Mouse (Mus musculus): ENCODE results near the gene Frat1. TPM values are rescaled to one million over a fixed set of nuclear protein-coding genes. Genes with fewer than 3 reads are reported as not detected.

Frat1 gene
- 10 to 100 TPM; 11.9 to 12.2 TPM for total RNA-seq (2021)
- long read RNA-seq, experiment 1, partial matches to known transcripts, result 0 of 1 reads
- long read RNA-seq, experiment 1, other reads (novel, unspliced or antisense), result 0 of 1 reads
- long read RNA-seq, experiment 2, transcript Frat1-201 (1 exons, 2,614 nt), result major isoform, 9 of 9 reads
- long read RNA-seq, experiment 2, partial matches to known transcripts, result 0 of 9 reads
- long read RNA-seq, experiment 2, other reads (novel, unspliced or antisense), result 0 of 9 reads

DNA sequence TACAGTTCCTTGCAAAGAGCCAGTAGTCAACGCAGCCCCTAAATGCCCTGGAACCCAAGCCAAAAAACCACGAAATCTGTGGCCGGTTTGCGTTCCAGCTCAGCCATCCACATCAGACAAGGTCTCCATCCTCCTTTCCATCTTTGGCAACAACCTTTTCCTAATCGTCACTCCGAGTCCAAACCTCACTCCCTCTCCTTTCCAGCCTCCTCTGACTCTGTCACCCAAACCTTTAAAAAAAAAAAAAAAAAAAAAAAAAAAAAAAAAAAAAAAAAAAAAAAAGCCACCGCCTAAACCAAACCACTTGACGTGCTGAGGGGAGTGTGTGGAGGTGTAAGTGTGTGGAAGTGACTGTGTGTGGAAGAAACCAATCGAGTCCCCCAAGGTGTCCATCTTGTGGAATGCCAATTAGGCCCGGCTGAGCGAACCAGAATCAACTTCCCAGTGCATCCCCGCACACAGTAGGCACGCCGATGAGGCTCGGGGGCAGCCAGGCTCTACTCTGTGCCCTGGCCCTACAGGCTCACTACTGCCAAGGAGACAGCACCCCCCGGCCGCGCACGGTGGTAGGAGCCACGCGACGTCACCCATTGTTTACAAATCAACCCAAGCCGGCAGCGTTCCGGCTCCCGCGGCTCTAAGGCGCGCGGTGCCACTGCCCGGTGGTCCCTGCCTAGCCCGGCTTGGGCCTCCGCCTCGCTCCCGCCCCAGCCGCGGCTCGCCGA, at the start of gene Frat1:
Frat1 (plus strand) TSS at position 590 of the 725 bp plus-strand sequence.
- peak; percentile 64 to 76 for DNase-seq (ENCODE audit: low spot score in 2 of 2)

GRCm38 (mm10) chr19:41786896-41787295, 42.9 kb upstream of the Frat1 start:
- no peak for DNase-seq (ENCODE audit: low spot score in 2 of 2)

DNA sequence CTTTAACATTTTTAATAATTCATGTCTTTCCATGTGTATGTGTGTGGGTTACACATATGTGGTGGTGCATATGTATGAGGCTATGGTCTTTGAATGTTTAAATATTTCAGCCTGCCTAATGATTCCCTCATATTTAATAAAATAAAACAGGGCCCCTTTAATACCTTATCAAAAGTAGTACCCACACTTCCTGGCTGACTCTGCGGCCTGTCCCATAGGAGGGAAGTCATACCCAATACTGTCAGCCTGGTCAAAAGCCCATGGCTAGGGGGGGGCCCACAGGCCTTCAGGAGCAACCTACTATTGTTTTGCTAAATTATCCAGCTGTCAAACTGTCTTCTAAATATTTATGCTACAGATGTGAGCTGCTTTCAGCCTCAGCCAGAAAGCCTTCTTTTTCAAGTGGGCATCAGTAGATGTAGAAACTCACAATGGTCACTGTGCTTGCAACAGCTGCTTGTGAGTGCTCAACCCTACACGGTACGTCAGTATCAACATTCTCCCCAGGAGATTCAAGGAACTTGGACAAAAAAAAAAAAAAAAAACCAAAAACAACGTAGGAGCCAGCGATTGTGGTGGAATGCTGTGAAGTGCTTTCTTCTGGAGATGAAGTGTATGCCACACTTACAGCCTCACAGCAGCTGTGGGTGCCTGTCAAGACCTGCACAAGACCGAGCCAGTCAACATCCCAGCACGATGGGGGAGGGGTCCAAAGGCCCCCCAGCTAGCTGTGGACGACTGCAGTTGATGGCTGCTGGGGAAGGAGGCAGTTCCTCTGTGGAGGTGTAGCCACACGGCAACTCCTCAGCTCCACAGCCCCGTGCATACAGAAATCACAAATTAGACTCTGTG, 40.4 kb upstream of the Frat1 start:
- DNase-seq (ENCODE audit: low spot score in 2 of 2), result no peak

DNA sequence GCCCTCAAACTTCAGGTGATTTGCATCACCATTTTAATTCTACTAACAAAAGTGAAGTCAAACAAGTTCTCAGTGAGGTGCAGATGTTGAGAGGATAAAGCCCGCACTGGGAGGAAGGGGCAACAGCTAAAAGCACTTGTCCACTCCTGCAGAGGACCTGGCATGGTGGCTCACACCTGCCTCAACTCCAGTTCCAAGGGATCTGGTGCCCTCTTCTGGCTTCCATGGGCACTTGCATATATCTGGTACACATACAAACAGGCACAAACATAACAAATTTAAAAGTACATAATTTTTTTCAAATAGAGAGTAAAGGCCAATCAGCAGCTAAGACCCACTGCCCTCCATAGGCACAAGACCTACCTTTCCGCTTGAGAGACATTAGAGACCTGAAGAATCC, 38.4 kb upstream of the Frat1 start:
- no peak for DNase-seq (ENCODE audit: low spot score in 2 of 2)

DNA sequence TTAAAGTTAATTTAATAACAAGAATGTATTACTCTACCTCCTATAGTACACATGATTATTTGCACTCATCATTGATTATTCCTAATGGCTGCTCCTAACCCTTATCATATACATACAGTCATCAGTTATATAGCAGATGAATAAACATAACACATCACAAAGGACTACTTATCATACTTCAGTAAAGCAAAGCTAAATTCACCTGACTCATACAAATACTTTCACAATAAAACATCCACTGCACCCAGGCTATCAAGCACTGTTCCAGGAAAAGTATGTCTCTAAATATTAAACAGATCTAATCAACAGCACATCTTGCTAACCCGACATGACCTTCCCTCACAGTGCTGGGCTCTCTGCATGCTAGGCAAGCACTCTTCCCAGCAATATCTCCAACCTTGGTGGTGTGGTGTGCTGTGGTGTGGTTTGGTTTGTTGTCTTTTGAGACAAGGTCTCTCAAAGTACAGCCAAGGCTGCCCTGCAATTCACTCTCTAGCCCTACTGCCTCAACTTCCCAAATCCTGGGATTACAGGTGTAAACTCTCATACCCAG, 36.8 kb upstream of the Frat1 start:
- no peak for DNase-seq (ENCODE audit: low spot score in 2 of 2)

GRCm38 (mm10) chr19:41794017-41794416, 35.8 kb upstream of the Frat1 start:
- DNase-seq (ENCODE audit: low spot score in 2 of 2), result no peak

GRCm38 (mm10) chr19:41794901-41795300, 34.9 kb upstream of the Frat1 start:
- no peak for DNase-seq (ENCODE audit: low spot score in 2 of 2)

- no peak for DNase-seq (ENCODE audit: low spot score in 2 of 2)
These were observed 33.5 kb upstream of the Frat1 start for GRCm38 (mm10) chr19:41796148-41796760.

DNA sequence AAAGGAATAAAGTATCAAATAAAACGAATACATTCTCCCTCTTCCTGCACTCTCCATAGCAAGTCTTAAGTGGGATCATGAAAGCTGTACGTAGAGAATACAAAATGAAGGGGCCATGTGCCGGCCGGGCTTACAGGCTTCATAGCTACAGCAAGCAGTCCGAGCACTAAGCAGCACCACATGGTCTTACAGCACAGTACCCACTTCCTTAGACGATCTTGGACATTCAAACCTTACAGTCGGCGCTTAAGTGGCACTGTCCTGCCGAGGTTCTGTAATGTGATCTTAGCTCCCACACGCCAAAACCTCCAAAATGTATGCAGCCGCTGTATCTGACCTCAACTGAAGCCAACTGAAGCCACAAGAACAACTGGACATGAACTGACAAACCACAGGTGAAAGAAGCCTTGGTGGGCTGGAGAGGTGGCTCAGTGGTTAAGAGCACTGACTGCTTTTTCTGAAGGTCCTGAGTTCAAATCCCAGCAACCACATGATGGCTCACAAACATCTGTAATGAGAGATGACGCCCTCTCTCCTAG, 32.9 kb upstream of the Frat1 start:
- no peak for DNase-seq (ENCODE audit: low spot score in 2 of 2)

- no peak for DNase-seq (ENCODE audit: low spot score in 2 of 2)
These were observed 32.2 kb upstream of the Frat1 start for GRCm38 (mm10) chr19:41797536-41797935.

DNA sequence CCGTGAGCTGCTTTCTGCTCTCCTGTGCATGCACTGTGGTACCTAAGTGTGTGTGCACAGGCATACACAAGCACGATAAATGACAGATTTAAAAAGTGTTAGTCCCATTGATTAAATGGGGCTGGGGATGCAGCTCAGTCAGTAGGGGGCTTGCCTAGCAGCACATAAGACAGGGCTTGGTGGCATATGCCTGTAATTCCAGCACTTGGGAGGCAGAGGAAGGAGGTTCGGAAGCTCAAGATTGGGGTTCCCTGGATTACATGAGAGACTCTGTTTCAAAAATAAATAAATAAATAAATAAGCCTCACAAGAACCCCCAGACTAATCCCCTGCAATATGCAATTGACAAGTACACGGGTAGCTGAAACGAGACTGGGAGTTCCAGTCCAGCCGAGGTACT, 29.3 kb upstream of the Frat1 start:
- no peak for DNase-seq (ENCODE audit: low spot score in 2 of 2)

- no peak for DNase-seq (ENCODE audit: low spot score in 2 of 2)
These were observed 28.6 kb upstream of the Frat1 start for GRCm38 (mm10) chr19:41800986-41801741.

GRCm38 (mm10) chr19:41801742-41802369, 27.9 kb upstream of the Frat1 start, which contains the start of gene Arhgap19:
Gene Arhgap19, minus strand, starts transcription at chr19:41802047.
- peak; percentile 58 to 74 for DNase-seq (ENCODE audit: low spot score in 2 of 2)

- DNase-seq (ENCODE audit: low spot score in 2 of 2), result no peak
These were observed 26.4 kb upstream of the Frat1 start for GRCm38 (mm10) chr19:41803322-41803721.

DNA sequence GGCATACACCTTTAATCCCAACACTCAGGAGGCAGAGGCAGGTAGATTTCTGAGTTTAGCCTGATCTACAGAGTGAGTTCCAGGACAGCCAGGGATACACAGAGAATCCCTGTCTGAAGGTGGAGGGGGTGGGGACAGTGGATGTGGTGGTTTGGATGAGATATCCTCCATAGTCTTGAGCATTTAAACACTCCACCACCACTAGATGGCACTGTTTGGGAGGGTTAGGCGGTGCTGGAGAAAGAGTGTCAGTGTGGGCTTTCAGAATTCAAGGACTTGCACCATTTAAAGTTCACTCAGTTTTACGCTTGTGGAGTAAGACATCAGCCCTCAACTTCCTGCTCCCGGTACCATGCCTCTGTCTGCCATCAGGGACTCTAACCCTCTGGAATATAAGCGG, 23.9 kb upstream of the Frat1 start:
- no peak for DNase-seq (ENCODE audit: low spot score in 2 of 2)

DNA sequence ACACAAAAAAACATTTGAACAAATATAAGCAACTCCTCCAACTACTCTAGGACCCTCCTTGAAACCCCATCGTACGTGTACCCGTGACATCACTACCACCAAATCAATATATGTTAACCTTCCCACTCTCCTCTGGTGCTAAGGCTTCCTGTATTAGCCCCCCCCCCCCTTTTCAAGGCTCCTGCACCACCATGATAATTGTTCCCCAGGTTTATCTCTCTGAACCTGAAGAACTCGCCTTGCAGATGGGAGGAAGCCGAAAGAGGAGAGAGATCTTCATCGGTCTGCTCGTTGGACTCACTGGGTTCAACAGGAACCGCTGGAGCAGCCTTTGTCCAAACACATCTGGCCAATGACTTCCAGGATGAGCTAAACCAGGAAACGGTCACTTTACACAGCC, 22.3 kb upstream of the Frat1 start:
- no peak for DNase-seq (ENCODE audit: low spot score in 2 of 2)

GRCm38 (mm10) chr19:41808104-41808634, 21.6 kb upstream of the Frat1 start:
- no peak for DNase-seq (ENCODE audit: low spot score in 2 of 2)

- no peak for DNase-seq (ENCODE audit: low spot score in 2 of 2)
These were observed 19.7 kb upstream of the Frat1 start for GRCm38 (mm10) chr19:41810074-41810473.

GRCm38 (mm10) chr19:41812525-41812924, 17.2 kb upstream of the Frat1 start:
- DNase-seq (ENCODE audit: low spot score in 2 of 2), result no peak
